Mouse (Mus musculus) myocyte (in vitro differentiated cells): ENCODE results near the gene Arl4d.

Experiments
- E2F4 ChIP-seq: IDR thresholded peaks from one replicate; pipeline ENCODE4 v1.6.1; 2011; ENCODE audit warnings: mild to moderate bottlenecking, control low read depth, moderate library complexity; ENCODE audit not compliant: insufficient read depth
- MAX ChIP-seq: IDR thresholded peaks from one replicate; pipeline ENCODE4 v1.6.1; 2011; ENCODE audit warnings: low read depth, mild to moderate bottlenecking, control low read depth
- MYOG ChIP-seq, 3 experiments: IDR thresholded peaks; one replicate each; pipeline ENCODE4 v1.6.1; 2011; ENCODE audit warnings: control low read depth in 2 of 3, low read depth in 2 of 3, mild to moderate bottlenecking in 2 of 3; ENCODE audit not compliant: insufficient read length in 2 of 3, control insufficient read depth in 1 of 3, insufficient read depth in 1 of 3
- POLR2A ChIP-seq: IDR thresholded peaks from one replicate; pipeline ENCODE4 v1.6.1; 2011; ENCODE audit warnings: low read depth, mild to moderate bottlenecking, control low read depth, moderate library complexity; ENCODE audit not compliant: insufficient read length
- POLR2AphosphoS2 ChIP-seq: IDR thresholded peaks from one replicate; pipeline ENCODE4 v1.6.1; 2011; ENCODE audit warnings: low read depth, control low read depth; ENCODE audit not compliant: insufficient read length
- TCF12 ChIP-seq: IDR thresholded peaks from one replicate; pipeline ENCODE4 v1.6.1; 2011; ENCODE audit warnings: mild to moderate bottlenecking, control low read depth; ENCODE audit not compliant: poor library complexity, insufficient read depth, severe bottlenecking
- TCF3 ChIP-seq: IDR thresholded peaks from one replicate; pipeline ENCODE4 v1.6.1; 2011; ENCODE audit warnings: low read depth, control low read depth; ENCODE audit not compliant: insufficient read length

DNA sequence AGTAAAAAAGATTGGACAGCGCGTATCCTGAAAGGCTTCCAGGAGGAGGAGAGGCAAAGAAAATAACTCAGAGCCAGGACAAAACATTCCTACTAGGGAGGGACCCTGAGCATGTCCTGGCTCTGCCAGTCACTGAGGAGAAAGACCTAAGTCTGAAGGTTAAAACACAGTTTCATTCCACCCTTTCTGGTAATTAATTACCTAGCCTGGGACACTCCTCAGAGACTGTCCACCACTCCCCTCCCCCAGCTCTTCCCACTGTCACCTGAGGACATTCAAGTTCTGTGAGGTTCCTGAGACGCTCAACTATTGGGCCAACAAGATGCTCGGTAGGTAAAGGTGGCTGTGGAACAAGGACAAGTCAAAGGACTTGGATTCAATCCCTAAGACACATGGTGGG, 10.0 kb downstream of the Arl4d start:
- no peak for TF ChIP-seq POLR2A
- no peak for TF ChIP-seq MYOG (IDR thresholded peaks at IDR 0.05; ENCODE audit: control insufficient read depth in 1 of 3, insufficient read depth in 1 of 3, insufficient read length in 2 of 3, low read depth in 2 of 3)
- no peak for TF ChIP-seq TCF3
- no peak for TF ChIP-seq E2F4
- no peak for TF ChIP-seq POLR2AphosphoS2
- TF ChIP-seq TCF12 = no peak
- no peak for TF ChIP-seq MAX
